Mouse (Mus musculus): ENCODE data around the gene Prm1.
A peak's percentile ranks its signal among the peaks of the same experiment; 100 is the strongest.

Gene Prm1

GRCm38 (mm10) chr16:10781862-10782371 is 23.7 kb downstream of the Prm1 start:
- no peak for DNase-seq

- DNase-seq: no peak
These were observed 25.0 kb downstream of the Prm1 start for GRCm38 (mm10) chr16:10780631-10781120.

- peak in 1 of 2 experiments; percentile 10 for DNase-seq
These were observed 28.0 kb downstream of the Prm1 start for GRCm38 (mm10) chr16:10777579-10778160.

GRCm38 (mm10) chr16:10776322-10776721 is 29.3 kb downstream of the Prm1 start:
- no peak for DNase-seq

- no peak for DNase-seq
These were observed 30.9 kb downstream of the Prm1 start for GRCm38 (mm10) chr16:10774726-10775125.

- no peak for DNase-seq
These were observed 32.1 kb downstream of the Prm1 start for GRCm38 (mm10) chr16:10773543-10773942.

GRCm38 (mm10) chr16:10771769-10772510 is 33.7 kb downstream of the Prm1 start:
- no peak for DNase-seq

GRCm38 (mm10) chr16:10770531-10771325 is 34.9 kb downstream of the Prm1 start:
- DNase-seq: no peak

GRCm38 (mm10) chr16:10769661-10770060 is 36.0 kb downstream of the Prm1 start:
- DNase-seq: no peak

- DNase-seq: peak in 1 of 2 experiments; percentile 8
These were observed 36.8 kb downstream of the Prm1 start for GRCm38 (mm10) chr16:10768821-10769220.

GRCm38 (mm10) chr16:10767158-10767557 is 38.5 kb downstream of the Prm1 start:
- DNase-seq: peak; percentile 83 to 91

- no peak for DNase-seq
These were observed 41.3 kb downstream of the Prm1 start for GRCm38 (mm10) chr16:10764323-10764722.

GRCm38 (mm10) chr16:10763540-10764264 is 41.9 kb downstream of the Prm1 start:
- no peak for DNase-seq

- DNase-seq: no peak
These were observed 43.0 kb downstream of the Prm1 start for GRCm38 (mm10) chr16:10762569-10763180.

- DNase-seq: peak; percentile 20 to 24
These were observed 44.5 kb downstream of the Prm1 start for GRCm38 (mm10) chr16:10761182-10761581.

GRCm38 (mm10) chr16:10756168-10756567 is 49.5 kb downstream of the Prm1 start:
- no peak for DNase-seq

GRCm38 (mm10) chr16:10754521-10755296 is 50.9 kb downstream of the Prm1 start:
- no peak for DNase-seq

GRCm38 (mm10) chr16:10749824-10750223 is 55.8 kb downstream of the Prm1 start:
- DNase-seq: peak in 1 of 2 experiments; percentile 37

GRCm38 (mm10) chr16:10749226-10749625 is 56.4 kb downstream of the Prm1 start:
- no peak for DNase-seq

Data from kidney, postnatal 36 days (tissue).